Mouse (Mus musculus) heart, adult 11 months (tissue): Measurements from ENCODE around the gene Celsr1.

Source experiments
- DNase-seq: peaks from one replicate; pipeline ENCODE4 v3.0.0; 2022

The Celsr1 gene

GRCm38 (mm10) chr15:86064191-86064849 is 30.7 kb upstream of the Celsr1 start:
- peak; percentile 80 for DNase-seq

DNA sequence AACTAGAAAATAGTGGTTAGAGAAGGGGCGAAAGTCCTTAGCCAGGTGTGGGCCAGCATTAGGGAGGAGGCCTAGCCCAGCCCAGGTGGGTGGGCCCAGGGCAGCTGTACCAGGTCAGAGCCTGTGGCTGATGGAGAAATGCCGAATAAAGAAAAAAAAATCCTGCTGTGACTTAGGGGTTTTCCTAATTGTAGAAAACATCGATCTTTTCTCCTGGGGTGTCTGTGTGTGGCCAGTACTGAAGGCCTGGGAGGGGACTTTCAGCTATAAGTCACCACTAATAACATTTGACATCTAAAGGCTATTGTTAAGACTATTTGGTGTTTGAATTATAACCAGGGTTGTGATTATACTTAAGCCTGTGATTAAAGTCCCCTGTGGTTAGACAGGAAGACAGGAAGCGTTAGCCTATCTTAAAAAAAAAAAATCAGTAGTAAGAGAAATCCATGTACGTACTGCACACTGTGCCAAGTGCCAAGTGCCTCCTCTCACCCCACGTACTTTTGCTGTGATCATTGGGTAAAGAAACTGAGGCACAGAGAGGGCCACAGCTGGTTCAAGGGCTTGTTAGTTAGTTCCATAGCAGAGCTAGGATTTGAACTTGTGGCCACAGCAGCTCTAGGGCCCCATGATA is 28.4 kb upstream of the Celsr1 start:
- DNase-seq = no peak

DNA sequence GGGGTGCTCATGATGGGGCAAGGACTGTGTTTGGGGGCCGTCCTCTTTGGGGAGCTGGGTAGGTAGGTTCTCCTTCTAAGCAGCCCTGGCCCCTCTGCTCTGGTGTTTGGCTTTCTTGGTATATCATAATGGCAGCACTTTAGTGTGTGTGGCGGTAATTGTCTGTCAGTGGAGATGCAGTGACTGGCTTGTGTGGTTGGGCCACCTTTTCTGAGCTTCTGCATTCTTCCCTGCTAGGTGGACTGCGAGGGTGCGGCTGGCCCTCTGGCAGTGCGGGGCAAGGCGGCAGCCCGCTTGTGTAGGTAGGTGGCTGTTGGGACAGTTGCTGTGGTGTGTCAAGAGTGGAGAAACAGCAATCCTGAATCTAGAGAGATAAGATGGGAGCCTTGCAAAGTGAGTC is 27.6 kb upstream of the Celsr1 start:
- DNase-seq = peak; percentile 92

GRCm38 (mm10) chr15:86060581-86060980 is 27.0 kb upstream of the Celsr1 start:
- peak; percentile 94 for DNase-seq

GRCm38 (mm10) chr15:86059835-86060380 is 26.3 kb upstream of the Celsr1 start:
- DNase-seq = peak; percentile 92

- DNase-seq = peak; percentile 97
These were observed 25.6 kb upstream of the Celsr1 start for GRCm38 (mm10) chr15:86058931-86059834.

- peak; percentile 99 for DNase-seq
These were observed 24.9 kb upstream of the Celsr1 start for GRCm38 (mm10) chr15:86058394-86058915.

GRCm38 (mm10) chr15:86057908-86058307 is 24.3 kb upstream of the Celsr1 start:
- peak; percentile 95 for DNase-seq

GRCm38 (mm10) chr15:86057413-86057812 is 23.8 kb upstream of the Celsr1 start, which contains the start of gene Gramd4:
Gene Gramd4, plus strand, starts transcription at chr15:86057695.
- DNase-seq = peak; percentile 97

DNA sequence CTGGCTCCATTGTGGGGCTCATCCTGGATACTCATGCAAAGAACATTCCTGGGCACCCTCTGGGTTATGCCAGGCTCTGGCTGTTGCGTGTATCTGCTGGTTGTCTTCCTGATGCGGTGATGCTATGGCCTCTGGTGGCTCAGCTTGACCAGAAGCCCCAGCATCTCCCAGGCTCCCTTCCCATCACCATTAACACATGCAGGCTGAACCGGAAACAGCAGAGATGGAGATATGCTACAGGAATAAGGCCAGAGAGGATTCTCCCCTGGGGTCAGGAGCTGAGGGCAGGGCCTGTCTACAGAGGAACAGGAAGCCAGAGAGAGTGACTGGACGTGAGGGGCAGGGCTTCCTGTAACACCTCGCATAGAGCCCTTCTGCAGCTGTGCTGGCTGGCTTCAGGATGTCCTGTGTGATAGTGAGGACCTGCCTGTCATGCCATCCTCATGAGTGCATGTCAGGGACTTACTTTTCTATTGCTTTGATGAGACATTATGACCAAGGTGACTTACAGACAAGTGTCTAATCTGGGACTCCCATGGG is 22.7 kb upstream of the Celsr1 start:
- peak; percentile 97 for DNase-seq

DNA sequence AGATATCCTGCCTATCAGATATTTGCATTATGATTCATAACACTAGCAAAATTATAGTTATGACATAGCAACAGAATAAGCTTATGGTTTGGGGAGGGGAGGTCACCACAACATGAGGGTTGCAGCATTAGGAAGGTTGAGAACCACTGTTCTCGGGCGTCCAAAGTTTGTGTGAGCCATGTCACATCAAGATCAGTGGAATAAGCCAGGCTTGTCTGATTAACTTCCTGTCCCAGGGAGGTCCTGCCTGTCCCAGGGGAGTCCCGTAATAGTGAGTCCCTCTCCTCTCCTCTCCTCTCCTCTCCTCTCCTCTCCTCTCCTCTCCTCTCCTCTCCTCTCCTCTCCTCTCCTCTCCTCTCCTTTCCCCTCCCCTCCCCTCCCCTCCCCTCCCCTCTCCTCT is 21.3 kb upstream of the Celsr1 start:
- peak; percentile 89 for DNase-seq

- DNase-seq = peak; percentile 99
These were observed 20.4 kb upstream of the Celsr1 start for GRCm38 (mm10) chr15:86053890-86054536.

- DNase-seq = peak; percentile 88
These were observed 18.4 kb upstream of the Celsr1 start for GRCm38 (mm10) chr15:86051878-86052478.

GRCm38 (mm10) chr15:86051152-86051551 is 17.6 kb upstream of the Celsr1 start:
- peak; percentile 87 for DNase-seq

DNA sequence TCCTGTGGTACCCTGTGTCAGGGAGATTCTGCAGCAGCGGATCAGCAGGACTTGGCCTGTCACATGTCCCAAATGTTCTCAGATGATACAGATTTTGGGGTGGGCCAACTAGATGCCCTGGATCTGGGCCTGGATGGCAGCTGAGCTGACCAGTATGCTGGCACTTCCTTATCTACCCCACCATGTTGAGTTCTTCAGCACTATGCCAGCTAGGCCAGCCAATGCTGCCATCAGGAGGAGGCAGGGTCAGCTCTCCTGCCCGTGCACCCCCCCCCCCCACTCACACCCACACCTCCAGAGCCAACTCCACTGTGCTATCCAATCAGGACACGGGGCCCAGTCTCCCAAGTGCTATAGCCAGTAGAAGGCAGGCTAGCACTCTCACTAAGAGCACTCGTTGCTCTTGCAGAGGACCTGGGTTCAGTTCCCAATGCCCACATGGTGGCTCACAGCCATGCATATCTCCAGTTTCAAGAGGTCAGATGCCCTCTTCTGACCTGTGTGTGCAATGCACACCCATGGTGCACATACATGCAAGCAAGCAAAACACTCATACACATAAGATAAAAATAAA is 16.7 kb upstream of the Celsr1 start:
- peak; percentile 96 for DNase-seq

DNA sequence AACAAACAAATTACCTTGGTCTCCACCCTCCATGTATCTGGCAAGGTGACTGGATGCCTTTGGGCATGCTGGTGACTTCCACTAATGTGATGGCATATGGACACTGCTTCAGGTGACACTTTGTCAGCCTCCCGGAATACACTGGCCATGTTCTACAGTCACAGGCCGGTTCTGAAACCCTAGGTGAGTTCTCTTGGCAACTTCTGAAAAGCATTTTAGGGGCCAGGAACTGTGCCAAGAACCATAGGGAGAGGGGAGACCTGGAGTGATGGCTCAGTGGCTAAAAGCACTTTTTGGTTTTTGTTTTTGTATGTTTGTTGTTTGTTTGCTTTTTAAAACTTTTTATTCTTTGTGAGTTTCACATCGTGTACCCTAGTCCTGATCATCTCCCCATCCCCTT is 15.9 kb upstream of the Celsr1 start:
- no peak for DNase-seq

DNA sequence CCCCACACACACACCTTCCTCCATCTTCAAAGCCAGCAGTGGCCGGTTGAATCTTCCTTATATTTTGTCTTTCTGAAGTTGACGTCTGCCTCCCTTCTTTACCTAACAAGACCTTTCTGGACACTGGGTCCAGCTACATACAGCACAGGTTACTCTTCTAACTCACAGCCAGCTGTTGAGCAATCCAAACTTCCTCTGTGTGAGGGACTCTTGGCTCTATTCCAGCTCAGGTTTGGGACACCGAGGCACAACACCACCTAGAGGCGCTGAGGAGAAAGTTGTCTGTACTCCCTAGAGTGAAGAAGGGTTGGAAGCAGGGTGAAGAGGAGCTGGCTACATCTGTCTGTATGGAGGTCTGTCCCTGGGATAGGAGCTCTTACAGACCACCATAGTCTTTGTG is 8.8 kb upstream of the Celsr1 start:
- no peak for DNase-seq

- DNase-seq = no peak
These were observed 7.8 kb upstream of the Celsr1 start for GRCm38 (mm10) chr15:86041421-86041820.

DNA sequence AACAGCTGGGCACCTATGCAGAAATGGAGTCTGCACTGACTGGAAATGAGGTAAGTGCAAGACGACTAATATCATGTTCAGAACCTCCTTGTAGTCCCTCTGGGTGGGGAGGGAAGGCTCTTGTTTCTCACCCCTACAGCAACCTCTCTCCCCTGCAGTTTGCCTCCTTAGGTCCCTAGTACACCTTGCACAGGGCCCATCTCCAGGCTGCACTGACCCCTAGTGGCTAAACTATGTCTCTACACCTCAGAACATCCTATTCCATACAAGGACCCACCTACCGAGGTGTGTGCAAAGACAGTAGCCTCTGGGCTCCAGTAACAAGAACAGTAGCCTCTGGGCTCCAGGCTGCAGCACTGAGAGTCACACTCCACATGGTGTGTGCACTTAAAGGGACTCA is 5.2 kb upstream of the Celsr1 start:
- peak; percentile 92 for DNase-seq

DNA sequence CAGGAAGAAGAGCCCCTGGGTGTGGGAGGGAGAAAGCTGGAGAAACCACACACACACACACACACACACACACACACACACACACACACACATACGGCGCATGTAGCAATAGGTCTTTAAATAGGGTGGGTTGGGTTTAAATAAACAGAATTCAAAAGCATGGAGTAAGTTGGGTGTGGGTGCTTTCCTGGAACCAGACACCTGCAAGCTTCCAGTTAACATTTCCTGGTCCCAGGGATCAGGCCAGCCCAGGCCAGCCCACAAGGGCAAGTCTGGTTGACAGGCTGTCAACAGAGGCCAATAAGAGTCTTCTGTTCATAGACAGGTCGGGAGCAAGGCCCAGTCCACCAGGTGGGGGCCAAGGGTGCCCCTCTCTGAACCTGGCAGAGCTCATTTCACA is 2.3 kb upstream of the Celsr1 start:
- no peak for DNase-seq

GRCm38 (mm10) chr15:86034781-86035360 is 1.3 kb upstream of the Celsr1 start:
- DNase-seq = no peak
